Mouse (Mus musculus): ENCODE results near the gene Wbp1.

DNA sequence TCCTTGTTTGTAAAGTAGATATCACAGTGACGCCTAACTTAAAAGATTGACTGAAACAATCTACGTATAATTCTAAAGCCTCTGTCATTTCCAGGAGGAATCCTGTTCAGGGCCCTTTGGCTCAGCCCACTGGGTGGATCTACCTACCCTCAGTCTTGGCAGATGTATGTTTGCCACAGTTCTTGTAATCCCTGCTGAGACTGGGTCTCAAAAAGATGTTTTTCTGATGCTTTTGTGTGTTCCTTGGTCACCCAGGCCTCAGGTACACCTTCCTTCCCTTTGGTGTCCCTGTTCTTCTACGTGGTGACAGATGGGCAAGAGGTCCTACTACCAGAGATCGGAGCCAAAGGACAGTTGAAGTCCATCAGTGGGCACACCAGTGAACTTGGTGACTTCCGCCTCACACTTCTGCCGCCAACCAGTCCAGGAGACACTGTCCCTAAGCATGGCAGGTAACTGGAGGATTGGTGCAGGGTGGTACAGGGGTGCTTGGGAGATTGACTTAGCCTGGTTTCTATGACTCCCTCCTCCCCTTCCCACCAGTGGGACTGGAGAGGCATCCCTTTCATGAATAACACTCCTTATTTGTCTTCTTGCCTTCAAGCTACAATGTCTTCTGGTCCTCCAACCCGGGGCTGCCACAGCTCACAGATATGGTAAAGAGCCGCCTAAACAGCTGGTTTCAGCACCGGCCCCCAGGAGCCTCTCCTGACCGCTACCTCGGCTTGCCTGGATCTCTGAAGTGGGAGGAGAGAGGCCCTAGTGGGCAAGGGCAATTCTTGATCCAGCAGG, 4.8 kb downstream of the Wbp1 start:
- TF ChIP-seq MYOG (IDR thresholded peaks at IDR 0.05; ENCODE audit: control insufficient read depth in 1 of 3, insufficient read depth in 1 of 3, insufficient read length in 2 of 3, low read depth in 2 of 3) (no peak), CEBPB (IDR thresholded peaks at IDR 0.05; ENCODE audit: insufficient read depth, poor library complexity, severe bottlenecking) (no peak), MAX (IDR thresholded peaks at IDR 0.05; ENCODE audit: low read depth) (no peak), POLR2A (IDR thresholded peaks at IDR 0.05; ENCODE audit: insufficient read length, low read depth) (no peak), TCF12 (IDR thresholded peaks at IDR 0.05; ENCODE audit: insufficient read depth, poor library complexity, severe bottlenecking) (no peak), MYOD1 (IDR thresholded peaks at IDR 0.05; ENCODE audit: control insufficient read depth in 1 of 3, insufficient read length in 2 of 3, low read depth in 2 of 3) (no peak), USF1 (IDR thresholded peaks at IDR 0.05; ENCODE audit: low read depth) (no peak), TCF3 (IDR thresholded peaks at IDR 0.05; ENCODE audit: insufficient read length, low read depth) (no peak)
